Mouse (Mus musculus) hindbrain, embryonic 12.5 days (tissue): ENCODE results near the gene Rcbtb2. TPM values are rescaled to one million over a fixed set of nuclear protein-coding genes. Genes with fewer than 3 reads are reported as not detected.

Source experiments
- ATAC-seq: fragments of 200-750 bp; cut with Nextera tagmentation; 2 replicates; pipeline ENCODE4 v1.8.0; 2017; ENCODE audit warnings: moderate TSS enrichment; ENCODE audit not compliant: low FRiP score
- H3K27ac ChIP-seq: fragments of 300-500 bp; sonication (generic); 2 replicates; pipeline ENCODE4 v1.5.1; 2016; ENCODE audit warnings: mild to moderate bottlenecking
- H3K27me3 ChIP-seq: fragments of 300-500 bp; sonication (generic); 2 replicates; pipeline ENCODE4 v1.6.1; 2016; ENCODE audit warnings: mild to moderate bottlenecking
- H3K36me3 ChIP-seq: fragments of 300-500 bp; sonication (generic); 2 replicates; pipeline ENCODE4 v1.6.1; 2016; ENCODE audit warnings: mild to moderate bottlenecking
- H3K4me1 ChIP-seq: fragments of 300-500 bp; sonication (generic); 2 replicates; pipeline ENCODE4 v1.6.1; 2016
- H3K4me2 ChIP-seq: fragments of 300-500 bp; sonication (generic); replicated peaks from 2 replicates; pipeline ENCODE4 v1.6.1; 2016; ENCODE audit warnings: mild to moderate bottlenecking
- H3K4me3 ChIP-seq: fragments of 300-500 bp; sonication (generic); 2 replicates; pipeline ENCODE4 v1.5.1; 2016; ENCODE audit warnings: mild to moderate bottlenecking
- H3K9ac ChIP-seq: fragments of 300-500 bp; sonication (generic); 2 replicates; pipeline ENCODE4 v1.6.1; 2016; ENCODE audit warnings: mild to moderate bottlenecking, moderate library complexity
- H3K9me3 ChIP-seq: fragments of 300-500 bp; sonication (generic); replicated peaks from 2 replicates; pipeline ENCODE4 v1.6.1; 2016; ENCODE audit warnings: mild to moderate bottlenecking
- WGBS: fragments of 180-500 bp; shearing (Covaris S2); methylation state at CpG from one replicate; pipeline ENCODE4 v1.1.7; 2016; 5-methylcytosine and 5-hydroxymethylcytosine counted together
- polyA plus RNA-seq: library from polyadenylated mRNA; unstranded; fragments of >200 nt; fragmentation: Nextera tagmentation; extraction: Ambion mirVana; gene quantifications from 2 replicates; pipeline ENCODE4 v1.2.1, GENCODE M21; 2016

The Rcbtb2 gene
- polyA plus RNA-seq, 1 experiment from 2014 or later = 127 TPM

DNA sequence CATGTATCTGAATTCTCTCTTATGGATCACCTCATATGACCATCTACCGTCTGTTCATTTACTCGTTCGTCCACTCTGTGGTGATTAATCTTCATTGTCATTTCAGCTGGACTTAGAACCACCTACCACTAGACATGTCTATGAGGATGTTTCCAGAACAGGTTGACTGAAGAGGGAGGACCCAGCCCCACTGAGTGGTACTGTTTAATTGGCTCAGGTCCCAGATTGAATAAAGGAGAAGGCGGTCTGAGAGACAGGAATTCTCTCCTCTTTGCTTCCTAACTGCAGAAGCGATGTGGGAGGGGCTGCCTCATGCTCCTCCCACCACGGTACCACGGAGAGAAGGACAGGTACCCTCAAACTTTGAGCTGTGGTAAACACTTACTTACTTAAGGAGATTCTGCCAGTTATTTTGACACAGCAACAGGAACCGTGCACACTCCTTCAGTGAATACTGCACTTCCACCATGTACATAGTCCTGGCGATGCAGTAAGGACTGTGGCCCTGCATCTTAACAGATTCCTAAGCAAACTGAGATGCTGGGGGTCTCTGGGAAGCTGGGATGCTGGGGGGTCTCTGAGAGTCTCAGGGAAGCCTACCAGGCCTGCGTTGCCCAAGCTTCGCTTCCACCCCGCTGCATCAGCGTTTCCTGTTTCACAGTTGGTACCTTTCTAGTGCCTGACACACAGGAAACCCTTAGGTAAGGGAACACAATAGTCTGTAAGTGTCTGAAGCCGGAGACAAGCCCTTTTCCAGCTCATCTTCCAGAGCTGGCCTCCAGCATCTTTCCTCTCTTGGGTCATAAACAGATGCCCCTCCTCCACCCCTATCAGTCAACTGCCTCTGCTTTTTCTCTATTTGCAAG, 4.1 kb upstream of the Rcbtb2 start:
- no peak overlapping the region for H3K9ac ChIP-seq
- ATAC-seq = no peak
- no peak overlapping the region for H3K4me2 ChIP-seq
- no peaks in the 10 kb centered on the region for H3K36me3 ChIP-seq
- no peak overlapping the region for H3K4me3 ChIP-seq
- H3K4me1 ChIP-seq = no peaks in the 10 kb centered on the region; the same call in 1 of the 2 replicates
- H3K9me3 ChIP-seq = no peaks in the 10 kb centered on the region
- H3K27me3 ChIP-seq = no peaks in the 10 kb centered on the region
- 77% methylated on average over 14 of the region's 14 CpGs for WGBS
- H3K27ac ChIP-seq = no peak overlapping the region

DNA sequence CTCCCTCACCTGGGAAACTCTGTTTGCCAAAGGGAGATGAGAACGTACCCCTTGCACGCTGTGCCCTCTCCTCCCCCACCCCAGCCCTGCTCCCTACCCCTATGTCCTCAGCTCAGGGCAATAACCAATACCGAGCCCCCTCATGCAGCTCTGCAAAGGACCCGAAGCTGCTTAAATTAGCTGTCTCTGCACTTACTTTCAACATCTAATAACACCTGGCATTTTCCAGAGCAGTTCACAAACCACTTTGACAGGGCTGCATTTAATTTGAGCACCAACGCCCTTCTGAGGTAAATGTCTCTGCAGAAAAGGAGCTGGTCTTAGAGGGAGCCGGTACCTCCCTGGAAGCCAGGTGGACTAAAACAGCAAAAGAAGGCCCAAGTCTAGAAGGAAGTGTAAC, 3.4 kb upstream of the Rcbtb2 start:
- H3K4me1 ChIP-seq = no peaks in the 10 kb centered on the region; the same call in 1 of the 2 replicates
- no peaks in the 10 kb centered on the region for H3K36me3 ChIP-seq
- H3K4me3 ChIP-seq = no peak overlapping the region
- no peak overlapping the region for H3K9ac ChIP-seq
- H3K27ac ChIP-seq = no peak overlapping the region
- no peak for ATAC-seq
- H3K4me2 ChIP-seq = no peak overlapping the region
- H3K27me3 ChIP-seq = no peaks in the 10 kb centered on the region
- no peaks in the 10 kb centered on the region for H3K9me3 ChIP-seq
- 52% methylated on average over 6 of the region's 6 CpGs for WGBS

DNA sequence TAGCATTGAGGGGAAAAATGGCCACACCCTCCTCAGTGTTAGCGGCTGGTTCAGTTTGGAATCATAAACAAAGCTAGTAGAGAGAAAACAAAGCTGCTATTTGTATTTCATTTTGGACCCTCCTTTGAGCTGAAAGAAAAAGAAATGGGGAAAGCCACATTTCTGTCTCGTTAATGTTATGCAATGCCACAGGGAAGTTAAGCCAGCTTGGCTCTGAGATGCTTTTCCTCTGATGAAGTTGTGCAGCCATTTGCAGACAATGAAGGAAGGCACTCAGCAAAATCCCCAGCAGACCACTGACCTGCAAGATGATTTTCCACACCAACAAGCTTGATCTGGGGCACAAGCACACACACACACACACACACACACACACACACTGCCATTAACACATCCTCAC, 2.9 kb upstream of the Rcbtb2 start:
- WGBS = 63% methylated on average over 2 of the region's 2 CpGs

DNA sequence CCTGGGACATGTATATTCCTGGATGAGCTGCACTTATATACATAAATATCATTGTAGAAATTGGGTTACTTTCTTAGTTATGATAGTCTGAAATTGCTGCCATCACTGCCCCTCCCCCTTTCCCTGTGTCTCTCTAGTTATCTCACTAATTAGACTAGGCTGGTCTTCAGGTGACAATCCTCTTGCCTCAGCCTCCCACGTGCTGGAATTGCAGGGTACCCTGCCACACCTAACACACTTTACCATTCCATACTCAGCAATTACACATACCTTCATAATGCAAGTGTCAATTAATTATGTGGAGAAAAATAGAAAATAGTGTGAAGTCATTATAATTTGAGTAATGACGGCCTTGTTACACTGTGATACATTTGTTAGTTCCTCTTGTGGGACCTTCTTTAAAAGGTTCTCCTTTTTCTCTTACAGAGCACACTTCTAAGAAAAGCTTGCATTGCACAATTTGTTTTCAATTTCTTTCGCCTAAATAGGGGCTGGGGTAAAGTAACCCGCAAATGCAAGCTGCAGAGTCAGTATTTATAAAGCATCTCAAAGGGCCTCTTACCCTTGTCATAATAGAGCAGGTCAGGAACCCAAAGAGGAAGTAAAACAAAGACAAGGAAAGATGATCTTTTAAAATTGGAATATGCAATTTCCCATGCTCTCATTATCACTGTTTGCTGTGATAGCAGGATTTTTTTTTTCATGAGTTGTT, 470 bp upstream of the Rcbtb2 start:
- H3K9ac ChIP-seq = no peak overlapping the region
- H3K27me3 ChIP-seq = no peaks in the 10 kb centered on the region
- ATAC-seq = no peak
- no peak overlapping the region for H3K27ac ChIP-seq
- no peak overlapping the region for H3K4me3 ChIP-seq
- H3K4me1 ChIP-seq = no peaks in the 10 kb centered on the region; the same call in 1 of the 2 replicates
- H3K4me2 ChIP-seq = no peak overlapping the region
- H3K9me3 ChIP-seq = no peaks in the 10 kb centered on the region
- WGBS = 72% methylated on average over 4 of the region's 4 CpGs
- H3K36me3 ChIP-seq = no peaks in the 10 kb centered on the region

More for the DNA sequence above, 2.9 kb upstream of the Rcbtb2 start:
- Histone ChIP-seq H3K9ac (no peak overlapping the region), H3K4me2 (no peak overlapping the region), H3K27me3 (no peaks in the 10 kb centered on the region), H3K4me3 (no peak overlapping the region), H3K9me3 (no peaks in the 10 kb centered on the region), H3K4me1 (no peaks in the 10 kb centered on the region; the same call in 1 of the 2 replicates), H3K27ac (no peak overlapping the region), H3K36me3 (no peaks in the 10 kb centered on the region)
- no peak for ATAC-seq

DNA sequence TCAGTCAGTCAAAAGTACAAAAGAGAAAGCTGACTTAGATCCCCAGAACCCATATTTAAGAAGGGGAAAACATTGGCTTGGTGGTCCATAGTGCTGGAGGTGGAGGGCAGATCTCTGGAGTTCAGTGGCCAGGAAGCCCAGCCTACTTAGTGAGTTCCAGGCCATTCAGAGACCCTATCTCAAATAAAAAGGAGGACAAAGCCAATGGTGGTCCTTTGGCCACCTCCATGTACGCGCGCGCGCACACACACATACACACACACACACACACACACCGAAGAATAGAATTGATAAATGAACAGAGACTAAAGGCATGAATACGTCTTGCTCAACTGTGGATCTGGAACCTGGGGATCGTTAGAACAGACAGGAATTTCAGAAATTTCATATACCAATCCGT, 544 bp downstream of the Rcbtb2 start:
- no peaks in the 10 kb centered on the region for H3K9me3 ChIP-seq
- no peaks in the 10 kb centered on the region for H3K36me3 ChIP-seq
- ATAC-seq = no peak
- H3K27me3 ChIP-seq = no peaks in the 10 kb centered on the region
- H3K4me1 ChIP-seq = no peaks in the 10 kb centered on the region; the same call in 1 of the 2 replicates
- 94% methylated on average over 9 of the region's 9 CpGs for WGBS
- H3K27ac ChIP-seq = no peak overlapping the region
- H3K4me2 ChIP-seq = no peak overlapping the region
- H3K9ac ChIP-seq = no peak overlapping the region
- no peak overlapping the region for H3K4me3 ChIP-seq

DNA sequence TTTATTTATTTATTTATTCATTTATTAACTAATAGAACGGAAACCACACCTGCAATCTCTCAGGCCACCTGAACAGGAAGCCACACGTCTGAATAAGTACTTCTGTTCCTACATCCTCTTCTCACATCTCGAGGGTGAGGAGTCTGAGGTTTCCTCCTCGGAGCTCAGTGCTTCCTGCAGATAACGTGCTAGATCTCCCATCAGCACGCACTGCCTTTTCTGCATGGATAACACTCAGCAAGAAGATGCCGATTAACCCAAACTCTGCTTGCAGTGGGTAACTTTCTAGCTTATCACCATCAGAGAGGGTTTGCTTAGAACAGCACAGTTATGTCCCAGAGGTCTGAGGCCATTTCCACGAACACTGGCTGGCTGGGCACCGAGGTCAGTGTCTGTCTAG, 949 bp downstream of the Rcbtb2 start:
- H3K27ac ChIP-seq = no peak overlapping the region
- H3K4me2 ChIP-seq = no peak overlapping the region
- H3K4me1 ChIP-seq = no peaks in the 10 kb centered on the region; the same call in 1 of the 2 replicates
- WGBS = 81% methylated on average over 9 of the region's 9 CpGs
- H3K9me3 ChIP-seq = no peaks in the 10 kb centered on the region
- H3K27me3 ChIP-seq = no peaks in the 10 kb centered on the region
- H3K36me3 ChIP-seq = no peaks in the 10 kb centered on the region
- H3K4me3 ChIP-seq = no peak overlapping the region
- H3K9ac ChIP-seq = no peak overlapping the region
- no peak for ATAC-seq

DNA sequence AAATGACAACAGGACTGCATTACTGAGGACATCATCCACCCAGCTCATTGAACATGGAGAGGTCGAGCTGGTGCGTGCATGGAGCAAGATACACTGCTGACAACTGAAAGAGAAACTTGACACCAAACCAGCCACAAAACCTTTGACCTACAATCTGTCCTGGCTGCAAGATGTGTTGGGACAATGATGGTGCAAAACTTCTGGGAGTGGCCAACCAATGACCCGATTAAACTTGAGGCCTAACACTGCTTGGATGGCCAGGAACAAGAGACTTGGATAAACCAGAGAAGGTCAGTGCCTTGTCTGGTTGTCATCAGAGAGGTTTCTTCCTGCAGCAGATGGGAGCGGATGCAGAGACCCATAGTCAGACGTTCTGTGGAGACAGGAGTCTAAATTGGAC, 7.7 kb downstream of the Rcbtb2 start:
- 53% methylated on average over 5 of the region's 5 CpGs for WGBS
- Histone ChIP-seq H3K9ac (no peak overlapping the region), H3K27ac (no peak overlapping the region)

DNA sequence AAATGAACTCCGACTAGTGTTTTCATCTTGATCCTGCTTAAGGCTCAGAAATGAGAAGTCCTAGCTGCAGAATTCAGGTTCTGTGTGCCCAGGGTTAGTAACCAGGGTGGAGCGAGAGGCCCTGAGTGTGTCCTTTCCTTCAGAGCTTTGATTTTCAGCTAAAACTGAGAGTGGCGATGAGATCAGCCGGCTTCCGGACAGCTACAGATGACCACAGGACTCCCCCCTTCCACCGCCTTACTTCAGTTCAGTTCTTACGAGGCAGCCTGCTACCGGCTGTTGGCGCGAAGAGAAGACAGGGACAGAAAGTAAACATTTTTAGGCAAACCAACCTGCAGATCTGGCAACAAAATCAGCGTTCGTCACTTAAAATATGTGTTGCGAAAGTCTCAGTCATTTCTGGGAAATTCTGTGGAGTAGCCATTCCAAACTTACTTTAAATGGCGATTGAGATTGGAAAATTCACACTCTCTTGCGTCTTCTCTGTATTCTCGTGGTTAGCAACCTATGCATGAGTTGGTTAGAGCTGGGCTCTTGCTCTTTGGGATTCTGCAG, 9.1 kb downstream of the Rcbtb2 start:
- Histone ChIP-seq H3K27ac (no peak overlapping the region), H3K9ac (no peak overlapping the region), H3K4me2 (no peak overlapping the region), H3K4me1 (no peaks in the 10 kb centered on the region), H3K9me3 (no peaks in the 10 kb centered on the region), H3K4me3 (no peak overlapping the region), H3K36me3 (no peaks in the 10 kb centered on the region), H3K27me3 (no peaks in the 10 kb centered on the region)
- no peak for ATAC-seq
- 88% methylated on average over 16 of the region's 16 CpGs for WGBS

More for the DNA sequence above, 7.7 kb downstream of the Rcbtb2 start:
- ATAC-seq = no peak
- H3K4me3 ChIP-seq = no peak overlapping the region
- no peak overlapping the region for H3K4me2 ChIP-seq
- no peaks in the 10 kb centered on the region for H3K36me3 ChIP-seq
- no peaks in the 10 kb centered on the region for H3K4me1 ChIP-seq
- H3K27me3 ChIP-seq = no peaks in the 10 kb centered on the region
- no peaks in the 10 kb centered on the region for H3K9me3 ChIP-seq

DNA sequence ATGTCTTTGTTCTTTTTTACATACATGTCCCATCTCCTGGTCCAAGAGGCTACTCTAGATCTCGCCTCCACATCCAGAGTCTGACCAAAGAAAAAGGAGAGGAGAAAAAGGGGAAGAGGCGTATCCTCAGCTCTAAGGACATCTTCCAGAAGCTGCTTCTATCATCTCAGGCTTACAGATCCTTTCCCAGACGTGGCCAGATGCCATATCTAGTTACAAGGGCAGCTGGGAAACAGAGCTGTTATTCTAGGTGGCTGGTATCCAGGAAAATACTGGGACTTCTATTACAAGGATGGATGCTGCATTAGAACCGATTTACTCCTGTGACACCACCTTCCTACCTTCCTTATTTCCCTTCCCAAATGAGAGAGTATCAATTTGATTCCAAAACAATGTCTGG, 9.9 kb downstream of the Rcbtb2 start:
- no peaks in the 10 kb centered on the region for H3K9me3 ChIP-seq
- H3K27me3 ChIP-seq = no peaks in the 10 kb centered on the region
- no peak for ATAC-seq
- H3K4me1 ChIP-seq = no peaks in the 10 kb centered on the region
- no peak overlapping the region for H3K4me2 ChIP-seq
- H3K4me3 ChIP-seq = no peak overlapping the region
- 69% methylated on average over 4 of the region's 4 CpGs for WGBS
- H3K36me3 ChIP-seq = no peaks in the 10 kb centered on the region
- no peak overlapping the region for H3K9ac ChIP-seq
- no peak overlapping the region for H3K27ac ChIP-seq

DNA sequence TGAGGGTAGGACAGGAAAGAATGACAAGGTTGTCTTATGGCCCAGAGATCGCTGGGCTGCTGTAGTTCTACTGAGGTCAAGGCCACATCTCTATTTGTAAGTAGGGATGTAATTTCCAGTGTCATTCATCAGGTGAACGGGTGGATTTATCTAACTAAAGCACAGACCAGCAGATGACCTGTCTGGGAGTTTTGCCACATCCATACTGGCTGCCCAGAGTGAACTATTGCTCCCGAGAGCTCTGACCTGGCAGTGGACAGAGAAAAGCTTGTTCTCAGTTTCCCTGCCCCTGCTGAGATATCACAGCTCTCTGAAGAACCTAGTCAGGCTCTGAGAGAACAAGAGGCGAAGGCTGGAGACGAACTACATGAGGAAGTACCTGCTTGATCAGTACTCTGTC, 14.4 kb downstream of the Rcbtb2 start:
- no peak overlapping the region for H3K9ac ChIP-seq
- ATAC-seq = no peak
- H3K4me2 ChIP-seq = no peak overlapping the region
- no peak overlapping the region for H3K27ac ChIP-seq
- no peak overlapping the region for H3K4me3 ChIP-seq
- H3K36me3 ChIP-seq = no peaks in the 10 kb centered on the region
- no peaks in the 10 kb centered on the region for H3K27me3 ChIP-seq
- WGBS = 76% methylated on average over 5 of the region's 5 CpGs
- H3K9me3 ChIP-seq = no peaks in the 10 kb centered on the region
- peaks cover 5% of the 10 kb centered on the region; the same call in 1 of the 2 replicates for H3K4me1 ChIP-seq

DNA sequence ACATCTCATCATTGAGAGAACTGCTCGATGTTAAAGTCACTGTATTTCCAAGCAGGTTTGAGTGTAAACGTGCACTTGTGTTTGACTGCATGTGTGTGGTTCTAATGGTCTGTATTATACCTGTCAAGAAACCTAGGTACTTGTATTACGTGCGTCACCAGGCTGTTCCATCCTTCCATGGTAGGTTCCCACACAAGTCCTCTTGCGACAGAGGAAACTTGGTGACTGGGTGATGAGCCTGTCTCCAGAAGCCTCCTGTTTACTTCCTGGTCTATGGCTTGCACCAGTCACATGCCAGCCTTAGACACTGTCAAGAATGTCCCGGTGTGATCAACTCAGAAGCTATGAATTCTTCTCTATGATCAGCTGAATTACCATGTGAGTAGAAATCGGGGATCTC, 15.6 kb downstream of the Rcbtb2 start:
- no peak overlapping the region for H3K4me3 ChIP-seq
- H3K27ac ChIP-seq = no peak overlapping the region
- no peak overlapping the region for H3K9ac ChIP-seq
- no peak for ATAC-seq
- WGBS = 91% methylated on average over 7 of the region's 7 CpGs
- H3K4me1 ChIP-seq = peaks cover 8% of the 10 kb centered on the region; the same call in 1 of the 2 replicates
- H3K36me3 ChIP-seq = no peaks in the 10 kb centered on the region
- H3K27me3 ChIP-seq = no peaks in the 10 kb centered on the region
- no peak overlapping the region for H3K4me2 ChIP-seq
- no peaks in the 10 kb centered on the region for H3K9me3 ChIP-seq

DNA sequence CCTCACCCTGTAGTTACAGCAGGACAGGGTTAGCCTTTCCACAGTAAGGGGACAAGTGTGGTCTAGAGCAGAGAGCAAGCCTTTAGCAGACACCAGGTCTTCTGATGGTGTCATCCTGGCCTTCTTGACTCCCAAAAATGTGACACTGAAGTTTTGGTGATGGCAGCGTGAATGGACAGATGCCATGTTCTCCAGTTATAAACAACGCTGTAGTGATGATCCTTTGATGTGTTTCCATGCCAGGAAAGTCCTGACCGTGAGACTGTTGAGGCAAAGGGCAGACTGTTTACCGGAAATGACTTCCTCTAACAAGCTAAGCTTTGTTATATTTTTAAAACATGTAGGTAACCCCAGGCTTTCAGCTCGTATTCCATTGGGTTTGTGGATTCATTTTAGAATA, 17.0 kb downstream of the Rcbtb2 start:
- H3K9me3 ChIP-seq = no peaks in the 10 kb centered on the region
- H3K4me1 ChIP-seq = peaks cover 19% of the 10 kb centered on the region
- H3K4me3 ChIP-seq = no peak overlapping the region
- no peaks in the 10 kb centered on the region for H3K27me3 ChIP-seq
- ATAC-seq = no peak
- no peak overlapping the region for H3K9ac ChIP-seq
- H3K36me3 ChIP-seq = no peaks in the 10 kb centered on the region
- H3K4me2 ChIP-seq = no peak overlapping the region
- H3K27ac ChIP-seq = no peak overlapping the region
- WGBS = 73% methylated on average over 5 of the region's 5 CpGs
